Mouse (Mus musculus) embryonic facial prominence, embryonic 11.5 days (tissue): ENCODE measurements around the gene 4931406P16Rik. TPM values are rescaled to one million over a fixed set of nuclear protein-coding genes. Genes with fewer than 3 reads are reported as not detected.

Experiments used
- ATAC-seq: fragments of 200-750 bp; cut with Nextera tagmentation; replicated peaks from 2 replicates; pipeline ENCODE4 v1.8.0; 2017; ENCODE audit warnings: low read depth; ENCODE audit not compliant: insufficient number of reproducible peaks, low FRiP score, low TSS enrichment
- DNase-seq: peaks from one replicate; pipeline ENCODE4 v3.0.0-alpha.2; 2015; ENCODE audit warnings: low spot score
- H3K27ac ChIP-seq: fragments of 300-500 bp; sonication (generic); replicated peaks from 2 replicates; pipeline ENCODE4 v1.5.1; 2014; ENCODE audit warnings: mild to moderate bottlenecking, low read depth, low read length, control low read depth
- H3K27me3 ChIP-seq: fragments of 300-500 bp; sonication (generic); 2 replicates; pipeline ENCODE4 v1.6.1; 2014; ENCODE audit warnings: mild to moderate bottlenecking, low read length, moderate library complexity, mixed read lengths; ENCODE audit not compliant: control insufficient read depth, insufficient read depth
- H3K36me3 ChIP-seq: fragments of 300-500 bp; sonication (generic); replicated peaks from 2 replicates; pipeline ENCODE4 v1.6.1; 2014; ENCODE audit warnings: low read depth, mild to moderate bottlenecking, low read length, moderate library complexity, mixed read lengths; ENCODE audit not compliant: control insufficient read depth, insufficient read depth
- H3K4me1 ChIP-seq: fragments of 300-500 bp; sonication (generic); 2 replicates; pipeline ENCODE4 v1.6.1; 2014; ENCODE audit warnings: low read length, mixed read lengths; ENCODE audit not compliant: control insufficient read depth, insufficient read depth
- H3K4me2 ChIP-seq: fragments of 300-500 bp; sonication (generic); 2 replicates; pipeline ENCODE4 v1.6.1; 2014; ENCODE audit warnings: low read depth, mild to moderate bottlenecking, control low read depth, low read length, moderate library complexity
- H3K4me3 ChIP-seq: fragments of 300-500 bp; sonication (generic); 2 replicates; pipeline ENCODE4 v1.5.1; 2014; ENCODE audit warnings: low read depth, low read length, control low read depth
- H3K9ac ChIP-seq: fragments of 300-500 bp; sonication (generic); replicated peaks from 2 replicates; pipeline ENCODE4 v1.6.1; 2014; ENCODE audit warnings: mild to moderate bottlenecking, control low read depth, low read length
- H3K9me3 ChIP-seq: fragments of 300-500 bp; sonication (generic); replicated peaks from 2 replicates; pipeline ENCODE4 v1.6.1; 2016; ENCODE audit warnings: mild to moderate bottlenecking, low read length, inconsistent platforms, mixed read lengths; ENCODE audit not compliant: control insufficient read depth
- WGBS: fragments of 180-500 bp; shearing (Covaris S2); extraction: QIAGEN DNeasy Blood & Tissue Kit; methylation state at CpG from one replicate; pipeline ENCODE4 v1.1.7; 2014; 5-methylcytosine and 5-hydroxymethylcytosine counted together
- polyA plus RNA-seq: library from polyadenylated mRNA; unstranded; fragments of >200 nt; fragmentation: Nextera tagmentation; extraction: Ambion mirVana; gene quantifications from 2 replicates; pipeline ENCODE4 v1.2.1, GENCODE M21; 2014

Gene 4931406P16Rik
- 28.6 and 30.6 TPM in 2 replicates for polyA plus RNA-seq

- peak within 1 kb of the TSS; percentile 81 for H3K9ac ChIP-seq
- no peaks in the 10 kb centered on the region for H3K36me3 ChIP-seq
- no peaks in the 10 kb centered on the region for H3K9me3 ChIP-seq
- DNase-seq (peak; percentile 89), ATAC-seq (peak; percentile 89)
- H3K4me2 ChIP-seq, result peak within 1 kb of the TSS; percentile 69
- 1% methylated on average over 25 of the region's 41 CpGs for WGBS
- peak within 1 kb of the TSS; percentile 60 for H3K27ac ChIP-seq
- no peaks in the 10 kb centered on the region for H3K27me3 ChIP-seq
- no peaks in the 10 kb centered on the region for H3K4me1 ChIP-seq
- peak within 1 kb of the TSS; percentile 67 for H3K4me3 ChIP-seq
Observed at GRCm38 (mm10) chr7:34313443-34313875, at the start of gene 4931406P16Rik. 4931406P16Rik (minus strand) TSS chr7:34313551.

- Histone ChIP-seq H3K36me3 (peaks cover 8% of the 10 kb centered on the region), H3K4me3 (no peak overlapping the region), H3K9ac (no peak overlapping the region), H3K4me1 (no peaks in the 10 kb centered on the region), H3K9me3 (no peaks in the 10 kb centered on the region), H3K27me3 (no peaks in the 10 kb centered on the region), H3K27ac (no peak overlapping the region), H3K4me2 (no peak overlapping the region)
- WGBS, result 95% methylated on average over 4 of the region's 4 CpGs
- ATAC-seq, result no peak
- peak; percentile 36 for DNase-seq
Observed at GRCm38 (mm10) chr7:34355629-34356028, 42.3 kb upstream of the 4931406P16Rik start.

- no peaks in the 10 kb centered on the region for H3K4me1 ChIP-seq
- H3K27me3 ChIP-seq, result no peaks in the 10 kb centered on the region
- H3K9me3 ChIP-seq, result no peaks in the 10 kb centered on the region
- no peak overlapping the region for H3K9ac ChIP-seq
- no peak overlapping the region for H3K27ac ChIP-seq
- WGBS, result 89% methylated on average over 1 of the region's 1 CpGs
- DNase-seq (peak; percentile 16), ATAC-seq (no peak)
- no peak overlapping the region for H3K4me3 ChIP-seq
- no peak overlapping the region for H3K4me2 ChIP-seq
- H3K36me3 ChIP-seq, result peaks cover 14% of the 10 kb centered on the region
Observed at GRCm38 (mm10) chr7:34351997-34352396, 38.6 kb upstream of the 4931406P16Rik start.

- H3K27me3 ChIP-seq, result no peaks in the 10 kb centered on the region
- H3K4me2 ChIP-seq, result no peak overlapping the region
- H3K27ac ChIP-seq, result no peak overlapping the region
- no peak overlapping the region for H3K4me3 ChIP-seq
- no peak overlapping the region for H3K9ac ChIP-seq
- H3K36me3 ChIP-seq, result peaks cover 14% of the 10 kb centered on the region
- DNase-seq (no peak), ATAC-seq (no peak)
- no peaks in the 10 kb centered on the region for H3K4me1 ChIP-seq
- H3K9me3 ChIP-seq, result no peaks in the 10 kb centered on the region
- 92% methylated on average over 5 of the region's 5 CpGs for WGBS
Observed at GRCm38 (mm10) chr7:34350166-34350565, 36.8 kb upstream of the 4931406P16Rik start.

GRCm38 (mm10) chr7:34348011-34348410 lies 34.7 kb upstream of the 4931406P16Rik start:
- Histone ChIP-seq H3K4me3 (no peak overlapping the region), H3K9me3 (no peaks in the 10 kb centered on the region), H3K27me3 (no peaks in the 10 kb centered on the region), H3K9ac (no peak overlapping the region), H3K36me3 (peaks cover 18% of the 10 kb centered on the region), H3K4me2 (no peak overlapping the region), H3K27ac (no peak overlapping the region), H3K4me1 (no peaks in the 10 kb centered on the region)
- DNase-seq, result no peak
- ATAC-seq, result no peak
- WGBS, result 100% methylated on average over 1 of the region's 1 CpGs

- no peak overlapping the region for H3K4me2 ChIP-seq
Observed at GRCm38 (mm10) chr7:34347041-34347440, 33.7 kb upstream of the 4931406P16Rik start.

GRCm38 (mm10) chr7:34346505-34346904 lies 33.2 kb upstream of the 4931406P16Rik start:
- no peak for DNase-seq
- H3K4me1 ChIP-seq, result no peaks in the 10 kb centered on the region
- H3K36me3 ChIP-seq, result peaks cover 14% of the 10 kb centered on the region
- H3K27me3 ChIP-seq, result no peaks in the 10 kb centered on the region
- H3K9ac ChIP-seq, result no peak overlapping the region
- no peak overlapping the region for H3K4me3 ChIP-seq
- 91% methylated on average over 4 of the region's 4 CpGs for WGBS
- no peak overlapping the region for H3K27ac ChIP-seq
- ATAC-seq, result no peak
- H3K4me2 ChIP-seq, result no peak overlapping the region
- H3K9me3 ChIP-seq, result no peaks in the 10 kb centered on the region

More at GRCm38 (mm10) chr7:34347041-34347440, 33.7 kb upstream of the 4931406P16Rik start:
- DNase-seq, result no peak
- H3K36me3 ChIP-seq, result peaks cover 15% of the 10 kb centered on the region
- no peak for ATAC-seq
- no peak overlapping the region for H3K4me3 ChIP-seq
- no peaks in the 10 kb centered on the region for H3K9me3 ChIP-seq
- H3K27ac ChIP-seq, result no peak overlapping the region
- WGBS, result 91% methylated on average over 3 of the region's 3 CpGs
- no peaks in the 10 kb centered on the region for H3K27me3 ChIP-seq
- no peaks in the 10 kb centered on the region for H3K4me1 ChIP-seq
- no peak overlapping the region for H3K9ac ChIP-seq

- ATAC-seq, result no peak
- Histone ChIP-seq H3K9ac (no peak overlapping the region), H3K4me3 (no peak overlapping the region), H3K27ac (no peak overlapping the region), H3K9me3 (no peaks in the 10 kb centered on the region), H3K27me3 (no peaks in the 10 kb centered on the region), H3K36me3 (peaks cover 4% of the 10 kb centered on the region), H3K4me2 (no peak overlapping the region), H3K4me1 (no peaks in the 10 kb centered on the region)
- 89% methylated on average over 10 of the region's 10 CpGs for WGBS
- no peak for DNase-seq
Observed at GRCm38 (mm10) chr7:34342040-34342793, 28.9 kb upstream of the 4931406P16Rik start.
